Mouse (Mus musculus) heart, postnatal 0 days (tissue): ENCODE data around the gene Htr6.

Experiments
- CTCF ChIP-seq: IDR thresholded peaks from 2 replicates; pipeline ENCODE4 v1.5.1; 2016; ENCODE audit warnings: antibody characterized with exemption, control low read depth, low read depth
- EP300 ChIP-seq: IDR thresholded peaks from 2 replicates; pipeline ENCODE4 v1.6.1; 2016; ENCODE audit warnings: antibody characterized with exemption, low read depth

DNA sequence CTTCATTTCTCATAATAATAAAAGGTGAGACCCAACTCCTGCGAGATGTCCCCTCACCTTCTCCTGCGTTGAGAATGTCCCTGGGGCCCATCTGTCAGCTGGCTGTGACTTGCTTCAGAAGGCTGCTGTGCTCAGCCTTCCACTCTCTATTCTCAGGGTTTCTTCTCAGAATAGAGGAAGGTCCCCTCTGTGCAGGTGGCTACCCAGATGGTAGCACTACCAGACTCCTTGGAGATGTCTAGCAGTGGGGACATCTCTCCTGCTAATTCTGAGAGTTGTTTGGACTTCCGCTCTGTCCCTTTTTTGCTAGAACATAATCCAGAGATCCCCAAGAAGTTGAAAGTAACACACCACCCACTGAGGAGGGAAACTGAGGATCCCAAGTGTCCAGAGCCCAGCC is 40.4 kb downstream of the Htr6 start:
- TF ChIP-seq CTCF (no peak), EP300 (no peak)
